Mouse (Mus musculus): ENCODE measurements at regions not wholly inside any gene's neighbourhood (a gene's known extent, or its start where the extent isn't known, plus 50 kb on each side); places are given as distances from the start of the nearest gene placed in this dataset.

DNA sequence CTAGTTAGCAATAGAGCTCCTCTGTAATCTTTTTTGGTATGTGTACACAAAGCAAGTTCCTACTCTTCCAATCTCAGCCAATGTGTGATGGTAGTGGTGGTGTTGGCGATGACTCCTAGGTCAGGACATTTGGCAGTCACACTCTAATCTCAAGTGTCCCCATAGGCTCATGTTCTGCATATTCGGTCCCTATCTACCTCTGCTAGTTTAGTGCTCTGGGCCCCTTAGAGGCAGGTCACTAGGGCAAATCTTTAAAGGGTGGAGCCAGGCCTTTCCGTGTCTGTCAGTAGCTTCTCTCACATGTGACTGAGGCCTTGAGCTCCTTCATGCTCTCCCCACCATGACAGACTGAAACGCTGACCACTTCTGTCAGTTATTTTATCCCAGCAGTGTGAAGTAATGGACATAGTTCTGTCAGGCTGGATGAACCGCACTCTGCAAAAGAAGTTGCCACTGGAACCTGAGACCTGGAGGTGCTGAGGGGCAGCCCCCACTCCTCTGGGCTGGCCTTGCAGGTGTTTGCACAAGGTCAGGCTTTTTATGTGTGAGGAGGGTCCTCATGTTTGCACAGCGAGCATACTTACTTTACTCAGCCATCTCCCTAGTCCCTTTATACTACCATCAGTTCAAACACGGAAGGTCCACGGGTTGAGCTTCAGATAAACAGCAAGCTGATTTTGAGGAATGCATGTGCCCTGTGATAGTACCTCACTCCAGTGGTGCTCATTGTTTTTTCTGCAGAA lies 75.3 kb upstream of the Ywhaq start:
- Histone ChIP-seq H3K27ac (ENCODE audit: insufficient read depth, low read length) (no peak overlapping the region), H3K4me1 (ENCODE audit: control insufficient read depth, insufficient read depth, low read length) (no peaks in the 10 kb centered on the region), H3K4me3 (ENCODE audit: insufficient read depth, low read length) (no peak overlapping the region)
- TF ChIP-seq POLR2A (IDR thresholded peaks at IDR 0.05; ENCODE audit: low read depth, low read length) = no peak

DNA sequence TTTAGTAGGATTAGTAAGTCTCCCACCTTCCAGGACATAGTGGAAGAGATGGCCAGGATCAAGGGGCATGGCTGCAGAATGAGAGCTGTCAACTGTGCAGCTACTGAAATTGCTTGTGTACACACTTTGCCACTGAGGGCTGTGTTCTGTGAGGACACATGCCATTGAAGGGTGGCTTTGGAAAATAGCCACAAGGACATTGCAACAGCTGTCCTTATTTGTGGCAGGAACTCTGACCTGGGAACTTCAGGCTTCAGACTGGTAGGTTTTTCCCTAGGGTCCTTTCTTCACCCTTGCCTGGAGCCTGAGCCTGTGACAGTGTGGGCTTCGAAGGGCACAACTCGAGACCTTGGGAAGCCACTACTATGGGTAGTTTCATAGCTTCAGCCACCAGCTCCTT lies 64.2 kb upstream of the Ywhaq start:
- Histone ChIP-seq H3K4me3 (ENCODE audit: insufficient read depth, low read length) (no peak overlapping the region), H3K27ac (ENCODE audit: insufficient read depth, low read length) (no peak overlapping the region), H3K4me1 (ENCODE audit: control insufficient read depth, insufficient read depth, low read length) (no peaks in the 10 kb centered on the region)
- TF ChIP-seq POLR2A (IDR thresholded peaks at IDR 0.05; ENCODE audit: low read depth, low read length) (no peak), CTCF (IDR thresholded peaks at IDR 0.05; ENCODE audit: borderline replicate concordance, insufficient read depth, low read length) (no peak)

DNA sequence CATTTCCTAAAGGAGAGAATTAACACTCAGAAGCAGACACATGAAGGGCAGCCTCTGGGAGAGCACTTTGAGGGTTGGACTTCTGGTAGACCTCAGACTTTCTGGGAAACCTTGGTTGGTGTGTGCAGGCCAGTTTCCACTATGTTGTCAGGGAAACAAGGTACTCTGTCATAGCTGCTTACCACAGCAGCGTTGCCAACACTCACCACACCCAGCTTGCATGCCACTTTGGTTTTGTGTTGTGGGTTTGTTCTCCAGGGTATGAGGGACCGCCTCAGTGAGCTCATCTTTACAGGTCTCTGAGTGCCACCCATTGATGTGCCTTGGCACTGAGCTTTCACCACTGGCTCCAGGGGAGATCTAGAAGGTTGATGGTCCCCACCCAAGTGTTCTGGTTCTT lies 62.8 kb upstream of the Ywhaq start:
- TF ChIP-seq CTCF (IDR thresholded peaks at IDR 0.05; ENCODE audit: borderline replicate concordance, insufficient read depth, low read length) = no peak
- no peak for TF ChIP-seq POLR2A (IDR thresholded peaks at IDR 0.05; ENCODE audit: low read depth, low read length)

DNA sequence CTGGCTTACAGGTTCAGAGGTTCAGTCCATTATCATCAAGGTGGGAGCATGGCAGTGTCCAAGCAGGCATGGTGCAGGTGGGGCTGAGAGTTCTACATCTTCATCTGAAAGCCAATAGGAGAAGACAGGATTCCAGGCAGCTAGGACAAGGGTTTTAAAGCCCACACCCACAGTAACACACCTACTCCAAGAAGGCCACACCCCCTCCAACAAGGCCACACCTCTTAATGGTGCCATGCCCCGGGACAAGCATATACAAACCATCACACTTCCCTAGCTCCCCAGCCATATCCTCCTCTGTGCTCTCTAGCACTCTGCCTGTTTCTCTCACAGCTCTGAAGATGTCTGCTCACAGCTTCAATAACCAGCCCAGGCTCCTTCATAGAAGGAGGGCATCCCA lies 61.8 kb upstream of the Ywhaq start:
- Histone ChIP-seq H3K27ac (ENCODE audit: insufficient read depth, low read length) (no peak overlapping the region), H3K4me1 (ENCODE audit: control insufficient read depth, insufficient read depth, low read length) (no peaks in the 10 kb centered on the region), H3K4me3 (ENCODE audit: insufficient read depth, low read length) (no peak overlapping the region)
- TF ChIP-seq CTCF (IDR thresholded peaks at IDR 0.05; ENCODE audit: borderline replicate concordance, insufficient read depth, low read length) (no peak), POLR2A (IDR thresholded peaks at IDR 0.05; ENCODE audit: low read depth, low read length) (no peak)

More for the DNA sequence above, 62.8 kb upstream of the Ywhaq start:
- Histone ChIP-seq H3K27ac (ENCODE audit: insufficient read depth, low read length) (no peak overlapping the region), H3K4me1 (ENCODE audit: control insufficient read depth, insufficient read depth, low read length) (no peaks in the 10 kb centered on the region), H3K4me3 (ENCODE audit: insufficient read depth, low read length) (no peak overlapping the region)

DNA sequence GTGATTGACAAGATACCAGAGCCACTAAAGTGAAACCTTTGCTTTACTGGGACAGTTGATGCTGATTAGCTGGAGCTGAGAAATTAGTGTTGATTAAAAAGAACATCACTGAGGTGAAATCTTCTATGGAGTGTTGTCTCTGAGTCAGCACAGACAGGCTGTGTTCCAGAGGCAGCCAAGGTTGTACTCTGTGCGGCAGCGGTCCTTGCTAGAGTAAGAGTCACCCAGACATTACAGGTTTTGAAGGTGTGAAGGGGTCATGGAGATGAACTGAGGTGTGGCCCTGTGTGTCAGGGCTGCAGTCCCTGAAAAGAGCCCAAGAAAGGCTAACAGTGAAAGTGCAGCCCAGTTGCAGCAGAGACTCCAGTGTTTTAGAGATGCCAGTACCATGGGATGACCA lies 59.1 kb upstream of the Ywhaq start:
- no peak overlapping the region for H3K27ac ChIP-seq (ENCODE audit: insufficient read depth, low read length)
- no peaks in the 10 kb centered on the region for H3K4me1 ChIP-seq (ENCODE audit: control insufficient read depth, insufficient read depth, low read length)
- no peak overlapping the region for H3K4me3 ChIP-seq (ENCODE audit: insufficient read depth, low read length)
- TF ChIP-seq POLR2A (IDR thresholded peaks at IDR 0.05; ENCODE audit: low read depth, low read length) (no peak), CTCF (IDR thresholded peaks at IDR 0.05; ENCODE audit: borderline replicate concordance, insufficient read depth, low read length) (no peak)

DNA sequence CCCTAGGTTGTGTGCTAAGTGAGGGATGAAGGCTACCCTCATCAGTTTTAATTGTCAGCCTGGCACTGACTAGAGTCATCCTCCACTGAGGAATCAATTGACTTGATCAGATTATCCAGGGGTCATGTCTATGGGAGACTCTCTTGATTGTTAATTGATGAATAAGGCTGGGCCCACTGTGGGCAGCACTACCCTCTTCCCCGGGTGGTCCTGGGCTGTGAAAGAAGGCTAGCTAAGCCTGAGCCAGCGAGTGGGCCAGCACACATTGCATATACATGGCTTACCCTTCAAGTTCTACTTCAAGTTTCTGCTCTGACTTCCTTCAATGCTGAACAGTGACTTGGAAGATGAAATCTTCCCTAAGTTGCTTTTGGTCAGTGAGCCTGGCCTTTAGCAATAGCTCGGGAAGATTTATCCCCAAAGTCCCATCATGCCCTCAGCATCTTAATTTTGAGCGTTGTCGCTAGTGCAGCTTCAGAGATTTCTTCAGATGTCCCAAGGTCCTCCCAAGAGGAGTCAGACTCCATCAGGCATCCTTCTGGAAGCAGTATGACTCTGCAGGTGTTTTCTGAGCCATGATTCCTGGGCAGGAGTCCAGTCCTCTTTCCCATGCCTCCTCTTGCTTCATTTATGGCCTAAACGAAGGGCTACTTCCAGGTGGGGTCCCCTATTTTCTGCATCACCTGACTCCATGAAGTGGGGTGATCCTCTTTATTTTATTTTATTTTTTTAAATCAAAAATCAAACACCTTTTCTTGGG lies 55.7 kb upstream of the Ywhaq start:
- H3K4me1 ChIP-seq (ENCODE audit: control insufficient read depth, insufficient read depth, low read length) = no peaks in the 10 kb centered on the region
- no peak overlapping the region for H3K27ac ChIP-seq (ENCODE audit: insufficient read depth, low read length)
- no peak overlapping the region for H3K4me3 ChIP-seq (ENCODE audit: insufficient read depth, low read length)
- TF ChIP-seq POLR2A (IDR thresholded peaks at IDR 0.05; ENCODE audit: low read depth, low read length) = no peak

DNA sequence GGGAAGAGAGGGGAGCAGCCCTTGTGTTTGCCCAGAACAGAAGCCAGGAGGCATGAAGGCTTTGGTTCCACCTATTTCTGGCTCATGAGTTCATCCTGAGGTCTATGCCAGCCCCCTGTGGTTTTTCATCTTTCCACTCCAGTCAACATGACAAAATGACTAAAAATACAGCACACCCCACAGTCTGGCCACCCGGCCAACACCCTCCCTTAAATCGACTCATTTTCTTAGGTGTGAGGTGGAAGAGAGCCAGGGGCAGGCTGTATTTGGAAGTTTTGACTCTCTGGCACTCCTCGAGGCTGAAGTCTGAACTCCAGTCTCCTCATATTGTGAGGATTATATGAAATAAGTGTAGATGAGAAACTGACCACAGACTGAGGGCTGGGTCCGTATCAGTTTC lies 55.0 kb upstream of the Ywhaq start:
- Histone ChIP-seq H3K4me3 (ENCODE audit: insufficient read depth, low read length) (no peak overlapping the region), H3K27ac (ENCODE audit: insufficient read depth, low read length) (no peak overlapping the region), H3K4me1 (ENCODE audit: control insufficient read depth, insufficient read depth, low read length) (no peaks in the 10 kb centered on the region)
- TF ChIP-seq POLR2A (IDR thresholded peaks at IDR 0.05; ENCODE audit: low read depth, low read length) (no peak), CTCF (IDR thresholded peaks at IDR 0.05; ENCODE audit: borderline replicate concordance, insufficient read depth, low read length) (no peak)

DNA sequence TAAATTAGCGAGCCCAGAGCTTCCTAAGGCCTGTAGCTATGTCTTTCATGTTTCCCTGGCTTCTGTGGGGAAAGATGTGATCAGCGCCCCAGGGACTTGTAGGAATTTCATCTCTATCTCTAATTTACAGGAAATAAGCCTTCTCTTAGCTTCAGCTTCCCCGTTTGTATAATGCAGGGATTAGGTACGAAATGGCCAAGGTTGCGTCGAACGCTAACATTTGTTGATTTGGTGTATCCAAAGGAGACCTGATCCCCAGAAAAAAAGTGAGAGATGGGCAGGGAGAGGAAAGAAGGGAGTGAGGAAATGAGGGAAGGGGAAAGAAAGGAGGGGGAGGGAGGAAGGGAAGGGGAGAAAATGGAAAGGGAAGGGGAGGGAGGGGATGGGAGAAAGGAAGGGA lies 54.5 kb upstream of the Ywhaq start:
- H3K4me3 ChIP-seq (ENCODE audit: insufficient read depth, low read length) = no peak overlapping the region
- TF ChIP-seq CTCF (IDR thresholded peaks at IDR 0.05; ENCODE audit: borderline replicate concordance, insufficient read depth, low read length) (no peak), POLR2A (IDR thresholded peaks at IDR 0.05; ENCODE audit: low read depth, low read length) (no peak)
- H3K4me1 ChIP-seq (ENCODE audit: control insufficient read depth, insufficient read depth, low read length) = no peaks in the 10 kb centered on the region; the same call in 1 of the 2 replicates
- no peak overlapping the region for H3K27ac ChIP-seq (ENCODE audit: insufficient read depth, low read length)

DNA sequence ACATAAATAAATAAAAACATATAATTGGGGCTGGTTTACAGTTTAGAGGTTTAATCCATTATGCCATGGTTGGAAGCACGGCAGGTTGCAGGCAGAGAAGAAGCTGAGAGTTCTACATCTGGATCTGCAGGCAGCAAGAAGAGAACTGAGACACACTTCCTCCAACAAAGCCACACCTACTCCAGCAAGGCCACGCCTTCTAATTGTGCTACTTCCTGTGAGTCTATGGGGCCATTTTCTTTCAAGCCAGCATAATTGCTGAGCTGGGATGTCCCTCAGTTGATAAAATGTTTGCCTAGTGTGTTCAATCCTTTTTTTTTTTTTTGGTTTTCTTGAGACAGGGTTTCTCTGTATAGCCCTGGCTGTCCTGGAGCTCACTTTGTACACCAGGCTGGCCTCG lies 52.8 kb upstream of the Ywhaq start:
- TF ChIP-seq POLR2A (IDR thresholded peaks at IDR 0.05; ENCODE audit: low read depth, low read length) = no peak
- no peak for TF ChIP-seq CTCF (IDR thresholded peaks at IDR 0.05; ENCODE audit: borderline replicate concordance, insufficient read depth, low read length)

More for the DNA sequence above, 52.8 kb upstream of the Ywhaq start:
- H3K4me1 ChIP-seq (ENCODE audit: control insufficient read depth, insufficient read depth, low read length) = no peaks in the 10 kb centered on the region; the same call in 1 of the 2 replicates
- H3K27ac ChIP-seq (ENCODE audit: insufficient read depth, low read length) = no peak overlapping the region
- H3K4me3 ChIP-seq (ENCODE audit: insufficient read depth, low read length) = no peak overlapping the region

Data from embryonic fibroblast, embryonic 13.5 days (primary cell).